Mouse (Mus musculus): Measurements from ENCODE around the gene Psmc3. TPM values are rescaled to one million over a fixed set of nuclear protein-coding genes. Genes with fewer than 3 reads are reported as not detected.
A peak's percentile ranks its signal among the peaks of the same experiment; 100 is the strongest.

The Psmc3 gene
- polyA plus RNA-seq, 1 experiment from 2014 or later = 394 TPM

DNA sequence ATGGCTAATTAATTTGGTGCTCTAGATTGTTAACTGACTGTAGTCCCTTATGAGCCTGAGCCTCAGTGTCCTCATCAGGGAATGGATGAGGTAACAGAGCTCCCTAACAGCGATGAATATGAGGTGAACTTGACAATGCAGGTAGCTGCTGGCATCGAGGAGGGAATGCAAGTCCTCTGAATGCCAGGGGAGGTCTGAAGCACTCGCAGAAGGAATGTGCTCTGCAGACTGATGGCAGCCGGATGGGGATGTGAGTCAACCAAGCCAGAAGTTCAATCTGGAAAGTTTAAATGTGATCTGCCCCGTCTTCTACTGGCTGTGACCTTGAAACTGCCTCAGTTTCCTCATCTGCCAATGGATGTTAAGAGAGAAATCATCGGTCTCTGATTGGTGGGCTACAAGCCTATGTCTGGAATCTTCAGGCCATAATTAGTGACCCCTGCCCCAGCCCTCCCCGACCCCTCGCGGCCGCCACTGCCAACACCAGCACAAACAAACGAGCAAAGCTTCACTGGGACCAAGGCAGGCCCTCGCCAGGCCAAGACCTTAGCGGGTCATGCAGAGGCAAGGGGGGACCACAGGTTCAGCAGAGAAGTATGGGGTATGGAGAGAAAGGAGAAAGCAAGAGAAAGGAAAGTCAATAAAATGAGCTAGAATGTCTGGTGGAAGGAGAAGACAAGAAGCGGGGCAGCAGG is 15.6 kb downstream of the Psmc3 start:
- no peak for DNase-seq (ENCODE audit: low spot score)
- H3K27ac ChIP-seq (ENCODE audit: low read depth, low read length) = 0 out of 2 replicates have a peak overlapping the region, but pooled peaks have one; percentile 62
- peak; percentile 14 for ATAC-seq (ENCODE audit: low FRiP score)
- H3K4me3 ChIP-seq (ENCODE audit: low read depth, low read length) = peak overlapping the region; percentile 68
- H3K4me1 ChIP-seq (replicated peaks; ENCODE audit: control insufficient read depth, insufficient read depth, low read length) = peaks cover 2% of the 10 kb centered on the region; the same call in 1 of the 2 replicates
- H3K36me3 ChIP-seq (ENCODE audit: control insufficient read depth, insufficient read depth, low read length) = no peaks in the 10 kb centered on the region
- H3K4me2 ChIP-seq (replicated peaks; ENCODE audit: low read depth, low read length) = peak overlapping the region; percentile 76
- peak overlapping the region; percentile 71 for H3K9ac ChIP-seq (ENCODE audit: low read depth, low read length)
- no peaks in the 10 kb centered on the region for H3K27me3 ChIP-seq (ENCODE audit: control insufficient read depth, insufficient read depth, low read length)
- 12% methylated on average over 14 of the region's 14 CpGs for WGBS
- H3K9me3 ChIP-seq (ENCODE audit: control insufficient read depth, low read length) = no peaks in the 10 kb centered on the region

DNA sequence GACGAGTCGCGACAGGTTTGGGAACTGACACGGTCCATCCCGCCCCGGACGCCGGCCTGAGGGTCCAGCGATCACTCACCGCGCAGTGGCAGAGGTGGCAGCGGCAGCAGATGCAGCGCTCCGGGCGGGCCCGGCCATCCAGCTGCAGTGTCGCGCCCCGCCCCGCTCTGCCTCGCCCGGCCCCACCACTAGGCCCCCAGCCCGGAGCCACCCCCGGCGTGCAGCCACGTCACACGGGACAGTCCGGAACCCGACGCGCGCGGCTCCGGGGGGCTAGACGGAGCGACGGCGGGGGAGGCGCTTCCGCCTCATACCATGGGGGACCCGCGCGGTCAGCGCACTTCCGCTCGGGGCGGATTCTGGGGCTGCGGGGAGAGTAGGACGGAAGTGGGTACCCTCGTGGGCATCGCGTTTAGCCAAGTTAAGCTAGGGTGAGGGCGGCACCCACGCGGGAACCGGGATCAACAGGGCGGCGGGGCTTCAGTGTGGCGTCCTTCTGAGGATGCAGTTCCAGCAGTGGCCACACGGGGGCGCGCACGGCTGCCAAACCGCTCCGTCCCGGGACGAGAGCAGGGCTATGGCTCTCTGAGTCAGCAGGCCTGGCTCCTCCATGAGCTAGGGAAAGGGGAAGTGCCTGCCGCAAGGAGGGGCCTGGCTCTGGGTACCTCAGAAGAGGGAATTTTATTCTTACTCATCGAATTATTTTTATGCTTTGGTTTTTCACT is 16.4 kb downstream of the Psmc3 start, which contains the start of gene Slc39a13:
Gene Slc39a13, minus strand, starts transcription at position 342 of the 725 bp plus-strand sequence.
- no peaks in the 10 kb centered on the region for H3K36me3 ChIP-seq (ENCODE audit: control insufficient read depth, insufficient read depth, low read length)
- H3K9ac ChIP-seq (ENCODE audit: low read depth, low read length) = peak within 1 kb of the TSS; percentile 71
- no peaks in the 10 kb centered on the region for H3K9me3 ChIP-seq (ENCODE audit: control insufficient read depth, low read length)
- DNase-seq (ENCODE audit: low spot score) (peak; percentile 95), ATAC-seq (ENCODE audit: low FRiP score) (peak; percentile 96)
- H3K4me2 ChIP-seq (replicated peaks; ENCODE audit: low read depth, low read length) = peak within 1 kb of the TSS; percentile 76
- H3K27me3 ChIP-seq (ENCODE audit: control insufficient read depth, insufficient read depth, low read length) = no peaks in the 10 kb centered on the region
- H3K4me1 ChIP-seq (replicated peaks; ENCODE audit: control insufficient read depth, insufficient read depth, low read length) = peaks cover 2% of the 10 kb centered on the region; the same call in 1 of the 2 replicates
- H3K4me3 ChIP-seq (ENCODE audit: low read depth, low read length) = peak within 1 kb of the TSS; percentile 68
- H3K27ac ChIP-seq (ENCODE audit: low read depth, low read length) = peak within 1 kb of the TSS; percentile 62
- under 1% methylated on average over 61 of the region's 69 CpGs for WGBS

DNA sequence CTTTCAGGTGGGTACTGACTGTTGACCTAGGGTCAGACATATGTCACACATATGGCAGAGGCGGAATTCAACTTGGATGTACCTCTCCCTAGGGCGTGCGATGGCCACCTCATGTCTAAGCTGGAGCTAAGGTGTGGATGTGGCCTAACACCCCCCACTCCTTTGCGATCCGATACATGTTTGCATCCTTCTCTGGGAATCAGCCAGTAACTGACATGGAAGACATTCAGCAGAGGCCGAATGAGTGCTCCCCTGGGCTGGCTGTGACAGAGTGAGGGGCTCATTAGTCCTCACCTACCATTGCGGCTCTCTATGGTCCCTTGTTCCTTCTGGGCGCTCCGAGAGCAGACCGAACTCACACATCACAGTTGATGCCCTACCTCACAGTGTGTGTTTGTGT is 17.2 kb downstream of the Psmc3 start:
- Histone ChIP-seq H3K4me2 (replicated peaks; ENCODE audit: low read depth, low read length) (peak overlapping the region; percentile 76), H3K36me3 (ENCODE audit: control insufficient read depth, insufficient read depth, low read length) (no peaks in the 10 kb centered on the region), H3K4me3 (ENCODE audit: low read depth, low read length) (peak overlapping the region; percentile 68), H3K9me3 (ENCODE audit: control insufficient read depth, low read length) (no peaks in the 10 kb centered on the region), H3K9ac (ENCODE audit: low read depth, low read length) (peak overlapping the region; percentile 71), H3K27ac (ENCODE audit: low read depth, low read length) (peak overlapping the region; percentile 62; the same call in 1 of the 2 replicates), H3K4me1 (replicated peaks; ENCODE audit: control insufficient read depth, insufficient read depth, low read length) (peaks cover 2% of the 10 kb centered on the region; the same call in 1 of the 2 replicates), H3K27me3 (ENCODE audit: control insufficient read depth, insufficient read depth, low read length) (no peaks in the 10 kb centered on the region)
- WGBS = 86% methylated on average over 10 of the region's 10 CpGs
- 0 out of 2 replicates have a peak, but pooled peaks have one; percentile 6 for ATAC-seq (ENCODE audit: low FRiP score)
- DNase-seq (ENCODE audit: low spot score) = peak; percentile 29

DNA sequence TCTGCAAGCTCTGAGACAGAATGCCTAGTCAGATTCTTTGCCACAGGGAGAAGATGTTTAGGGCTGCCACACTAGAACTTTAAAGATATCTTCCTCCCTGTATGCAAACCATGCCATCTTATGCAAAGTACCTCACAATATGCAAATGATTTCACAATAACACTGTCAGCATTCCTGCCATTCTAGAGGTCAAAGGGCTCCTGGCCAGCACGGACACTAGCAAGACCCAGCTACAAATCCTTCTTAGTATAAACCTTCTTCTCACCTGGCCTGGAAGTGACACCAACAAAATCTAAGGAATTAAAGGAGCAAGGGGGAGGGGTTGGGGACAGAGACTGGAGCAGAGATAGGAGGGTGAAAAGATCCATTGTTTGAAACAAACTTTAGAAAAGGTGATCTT is 18.3 kb downstream of the Psmc3 start:
- Histone ChIP-seq H3K4me3 (ENCODE audit: low read depth, low read length) (no peak overlapping the region), H3K4me2 (replicated peaks; ENCODE audit: low read depth, low read length) (no peak overlapping the region), H3K4me1 (replicated peaks; ENCODE audit: control insufficient read depth, insufficient read depth, low read length) (peaks cover 2% of the 10 kb centered on the region; the same call in 1 of the 2 replicates), H3K27ac (ENCODE audit: low read depth, low read length) (no peak overlapping the region), H3K9ac (ENCODE audit: low read depth, low read length) (no peak overlapping the region), H3K9me3 (ENCODE audit: control insufficient read depth, low read length) (no peaks in the 10 kb centered on the region), H3K27me3 (ENCODE audit: control insufficient read depth, insufficient read depth, low read length) (no peaks in the 10 kb centered on the region), H3K36me3 (ENCODE audit: control insufficient read depth, insufficient read depth, low read length) (no peaks in the 10 kb centered on the region)
- WGBS = 8% methylated on average over 1 of the region's 1 CpGs
- DNase-seq (ENCODE audit: low spot score) (no peak), ATAC-seq (ENCODE audit: low FRiP score) (no peak)

DNA sequence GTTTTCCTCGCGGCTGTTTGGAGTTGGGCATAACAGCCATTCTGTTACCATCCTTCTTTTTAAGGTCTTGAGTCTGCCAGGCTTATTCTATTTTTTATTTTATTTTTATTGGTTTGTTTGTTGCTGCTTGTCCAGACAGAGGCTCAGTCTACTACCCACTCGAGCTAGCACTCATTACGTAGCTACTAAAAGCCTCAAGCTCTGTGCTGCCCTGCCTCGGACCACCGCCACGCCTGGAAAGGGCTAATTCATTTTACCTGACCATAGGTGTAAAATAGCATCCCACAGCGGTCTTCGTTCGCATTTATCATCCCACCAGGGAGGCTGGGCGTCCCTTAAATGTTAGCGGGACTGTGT is 24.1 kb downstream of the Psmc3 start:
- H3K4me3 ChIP-seq (ENCODE audit: low read depth, low read length) = peak overlapping the region; percentile 41; the same call in 1 of the 2 replicates
- 0 out of 2 replicates have a peak, but pooled peaks cover 2% of the 10 kb centered on the region for H3K4me1 ChIP-seq (replicated peaks; ENCODE audit: control insufficient read depth, insufficient read depth, low read length)
- H3K27ac ChIP-seq (ENCODE audit: low read depth, low read length) = no peak overlapping the region
- no peaks in the 10 kb centered on the region for H3K27me3 ChIP-seq (ENCODE audit: control insufficient read depth, insufficient read depth, low read length)
- peak overlapping the region; percentile 88; the same call in 1 of the 2 replicates for H3K4me2 ChIP-seq (replicated peaks; ENCODE audit: low read depth, low read length)
- H3K9me3 ChIP-seq (ENCODE audit: control insufficient read depth, low read length) = no peaks in the 10 kb centered on the region
- 22% methylated on average over 12 of the region's 12 CpGs for WGBS
- no peak overlapping the region for H3K9ac ChIP-seq (ENCODE audit: low read depth, low read length)
- DNase-seq (ENCODE audit: low spot score) (no peak), ATAC-seq (ENCODE audit: low FRiP score) (no peak)
- no peaks in the 10 kb centered on the region for H3K36me3 ChIP-seq (ENCODE audit: control insufficient read depth, insufficient read depth, low read length)

DNA sequence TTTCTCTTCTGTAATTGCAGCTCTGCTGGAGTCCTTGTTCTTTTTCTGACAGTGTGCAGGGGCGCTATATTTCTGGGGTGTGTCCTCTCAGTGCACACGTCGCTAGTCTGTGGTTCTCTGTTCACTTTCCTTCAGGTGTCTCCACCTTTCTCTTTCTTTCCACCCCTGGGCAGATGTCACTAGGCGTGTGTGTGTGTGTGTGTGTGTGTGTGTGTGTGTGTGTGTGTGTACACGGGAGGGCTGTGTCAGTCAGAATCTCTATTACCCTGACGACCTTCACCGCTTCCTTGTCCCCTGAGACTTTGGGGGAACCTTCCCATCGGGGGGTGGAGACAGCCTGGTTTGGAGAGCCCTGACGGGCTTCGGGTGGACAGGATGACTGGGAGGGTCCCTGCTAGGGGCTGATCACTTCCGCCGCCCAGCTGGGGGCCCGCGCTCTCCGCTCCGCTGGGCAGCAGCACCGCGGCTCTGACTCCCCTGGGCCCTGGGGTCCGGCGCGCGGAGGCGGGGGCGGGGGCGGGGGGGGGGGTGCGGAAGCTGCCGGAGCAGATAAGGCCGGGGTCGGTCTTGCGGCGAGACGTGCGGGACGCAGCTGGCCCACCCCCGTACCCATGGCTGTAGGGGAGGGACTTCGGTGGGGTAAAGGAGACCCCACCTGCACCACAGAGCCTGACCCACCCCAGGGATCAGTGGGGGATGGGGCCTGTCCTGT is 24.7 kb downstream of the Psmc3 start:
- Histone ChIP-seq H3K9ac (ENCODE audit: low read depth, low read length) (peak overlapping the region; percentile 63), H3K27ac (ENCODE audit: low read depth, low read length) (no peak overlapping the region), H3K4me1 (replicated peaks; ENCODE audit: control insufficient read depth, insufficient read depth, low read length) (0 out of 2 replicates have a peak, but pooled peaks cover 2% of the 10 kb centered on the region), H3K9me3 (ENCODE audit: control insufficient read depth, low read length) (no peaks in the 10 kb centered on the region), H3K4me3 (ENCODE audit: low read depth, low read length) (peak overlapping the region; percentile 41), H3K27me3 (ENCODE audit: control insufficient read depth, insufficient read depth, low read length) (no peaks in the 10 kb centered on the region), H3K4me2 (replicated peaks; ENCODE audit: low read depth, low read length) (peak overlapping the region; percentile 88), H3K36me3 (ENCODE audit: control insufficient read depth, insufficient read depth, low read length) (no peaks in the 10 kb centered on the region)
- ATAC-seq (ENCODE audit: low FRiP score) = peak; percentile 92
- peak; percentile 62 for DNase-seq (ENCODE audit: low spot score)
- WGBS = 2% methylated on average over 16 of the region's 36 CpGs

DNA sequence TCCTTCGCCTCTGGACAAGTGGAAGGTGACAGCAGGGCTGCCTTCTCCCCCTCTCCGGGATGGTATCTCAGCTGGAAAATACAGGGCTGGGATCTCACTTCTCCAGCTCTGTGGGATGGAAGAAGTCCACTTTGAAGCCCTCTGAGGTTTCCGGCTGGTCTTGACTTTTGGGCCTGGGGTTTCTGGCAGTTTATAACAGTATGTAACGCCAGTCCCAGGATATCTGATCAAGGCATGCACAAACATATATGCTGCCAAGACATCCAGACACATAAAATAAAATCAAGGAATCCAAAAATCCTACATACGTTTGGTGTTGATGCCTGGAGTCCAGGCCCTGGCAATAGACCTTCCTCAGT is 25.2 kb downstream of the Psmc3 start:
- H3K4me2 ChIP-seq (replicated peaks; ENCODE audit: low read depth, low read length) = peak overlapping the region; percentile 88
- no peaks in the 10 kb centered on the region for H3K36me3 ChIP-seq (ENCODE audit: control insufficient read depth, insufficient read depth, low read length)
- DNase-seq (ENCODE audit: low spot score) = no peak
- H3K9ac ChIP-seq (ENCODE audit: low read depth, low read length) = peak overlapping the region; percentile 63
- H3K4me3 ChIP-seq (ENCODE audit: low read depth, low read length) = peak overlapping the region; percentile 41
- 24% methylated on average over 5 of the region's 5 CpGs for WGBS
- no peaks in the 10 kb centered on the region for H3K9me3 ChIP-seq (ENCODE audit: control insufficient read depth, low read length)
- no peaks in the 10 kb centered on the region for H3K27me3 ChIP-seq (ENCODE audit: control insufficient read depth, insufficient read depth, low read length)
- 0 out of 2 replicates have a peak, but pooled peaks cover 2% of the 10 kb centered on the region for H3K4me1 ChIP-seq (replicated peaks; ENCODE audit: control insufficient read depth, insufficient read depth, low read length)
- no peak for ATAC-seq (ENCODE audit: low FRiP score)
- no peak overlapping the region for H3K27ac ChIP-seq (ENCODE audit: low read depth, low read length)

DNA sequence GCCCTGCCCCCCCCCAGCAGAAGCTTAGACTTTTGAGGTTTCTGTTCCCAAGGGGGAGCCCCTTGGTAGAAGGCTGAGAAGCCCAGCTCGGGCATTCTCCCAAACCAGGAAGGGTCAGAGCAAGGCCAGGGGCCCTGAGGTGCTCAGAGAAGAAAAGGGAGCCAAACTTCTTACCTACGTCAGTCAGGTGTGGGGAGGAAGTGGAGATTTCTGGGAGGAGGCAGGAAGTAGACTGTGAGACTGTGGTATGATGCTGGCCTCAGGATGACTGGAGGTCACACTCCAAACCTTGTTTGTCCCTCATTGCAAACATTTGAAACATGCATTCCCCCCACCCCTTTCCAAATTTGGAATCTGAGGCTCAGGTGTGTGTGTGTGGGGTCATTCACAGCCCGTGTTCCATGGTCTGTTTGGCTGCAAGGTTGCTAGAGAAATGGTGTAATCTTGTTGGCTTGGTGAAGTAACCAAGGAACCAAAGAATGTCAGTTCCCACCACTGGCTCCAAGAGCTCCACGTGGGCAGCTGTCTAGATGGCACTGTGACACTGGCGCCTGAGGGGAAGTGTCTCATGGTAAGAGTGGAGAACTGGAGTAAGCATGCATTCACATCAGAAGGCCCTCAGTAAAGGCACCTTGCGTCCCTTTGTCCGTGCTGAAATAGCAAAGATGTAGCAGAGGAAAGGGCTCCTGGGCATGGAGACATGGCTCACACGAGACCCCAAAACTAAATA is 27.1 kb downstream of the Psmc3 start:
- no peak for DNase-seq (ENCODE audit: low spot score)
- H3K36me3 ChIP-seq (ENCODE audit: control insufficient read depth, insufficient read depth, low read length) = no peaks in the 10 kb centered on the region
- 82% methylated on average over 8 of the region's 8 CpGs for WGBS
- H3K9me3 ChIP-seq (ENCODE audit: control insufficient read depth, low read length) = no peaks in the 10 kb centered on the region
- H3K27me3 ChIP-seq (ENCODE audit: control insufficient read depth, insufficient read depth, low read length) = no peaks in the 10 kb centered on the region
- ATAC-seq (ENCODE audit: low FRiP score) = no peak
- no peak overlapping the region for H3K4me3 ChIP-seq (ENCODE audit: low read depth, low read length)
- no peak overlapping the region for H3K9ac ChIP-seq (ENCODE audit: low read depth, low read length)
- no peak overlapping the region for H3K27ac ChIP-seq (ENCODE audit: low read depth, low read length)
- 0 out of 2 replicates have a peak, but pooled peaks cover 2% of the 10 kb centered on the region for H3K4me1 ChIP-seq (replicated peaks; ENCODE audit: control insufficient read depth, insufficient read depth, low read length)
- no peak overlapping the region for H3K4me2 ChIP-seq (replicated peaks; ENCODE audit: low read depth, low read length)

Data from hindbrain, embryonic 11.5 days (tissue).